9 mouse cellular contexts compared by ENCODE assay signal in the genomic region with DNA sequence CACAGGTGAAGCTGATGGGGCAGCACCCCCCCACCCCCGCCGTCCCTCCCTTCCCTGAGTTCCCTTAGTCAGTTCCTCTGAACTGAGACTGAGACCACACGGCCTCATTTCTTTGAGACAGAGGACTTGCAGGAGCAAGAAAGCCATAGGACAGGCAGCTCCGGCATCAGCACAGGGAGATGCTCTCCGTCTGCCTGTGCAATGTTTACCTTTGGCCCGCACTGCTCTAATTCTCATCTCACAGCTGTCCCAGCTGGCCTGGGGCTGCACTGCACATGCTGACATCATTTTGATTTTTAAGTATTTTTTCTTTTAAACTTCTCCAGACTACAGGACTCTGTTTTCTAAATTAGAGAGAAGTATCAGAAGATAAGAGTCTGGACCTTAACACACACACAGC. TPM values are rescaled to one million over a fixed set of nuclear protein-coding genes. Genes with fewer than 3 reads are reported as not detected.
DNase-seq lines count a peak whose midpoint lies in the region; ATAC-seq and TF ChIP-seq lines count a peak whose summit lies in the region.
"Had no signal": no experiment of that assay in that cellular context is flagged by ENCODE, and none has a peak within 500 bp of the region (broad histone marks: within the 10 kb centered on the region; RNA-seq: fewer than 3 reads in every experiment).

No protein-coding gene starts in this region.

- WGBS in lung, embryonic 16.5 days = 6% methylated on average over 6 of the region's 6 CpGs
- 16% methylated on average over 6 of the region's 6 CpGs for WGBS in lung, adult 2 months
- WGBS in forebrain, embryonic 10.5 days = 57% methylated on average over 6 of the region's 6 CpGs
- WGBS in limb, embryonic 15.5 days = 23% methylated on average over 6 of the region's 6 CpGs
- WGBS in stomach, embryonic 16.5 days = 4% methylated on average over 6 of the region's 6 CpGs

- TF ChIP-seq POLR2A in lung, adult 2 months (IDR thresholded peaks at IDR 0.05; ENCODE audit: borderline replicate concordance, extremely low read depth, low read depth, low read length) = no peak

- H3K9me3 ChIP-seq in lung, embryonic 16.5 days (ENCODE audit: control insufficient read depth, low read length) = no peaks in the 10 kb centered on the region
- H3K9me3 ChIP-seq in forebrain, embryonic 10.5 days = no peaks in the 10 kb centered on the region
- no peaks in the 10 kb centered on the region for H3K9me3 ChIP-seq in limb, embryonic 15.5 days
- H3K9me3 ChIP-seq in stomach, embryonic 16.5 days (replicated peaks; ENCODE audit: control insufficient read depth, low read length) = no peaks in the 10 kb centered on the region

- peak overlapping the region; percentile 59 for H3K9ac ChIP-seq in lung, embryonic 16.5 days (ENCODE audit: low read length)
- no peak overlapping the region for H3K9ac ChIP-seq in limb, embryonic 15.5 days
- peak overlapping the region; percentile 60 for H3K9ac ChIP-seq in stomach, embryonic 16.5 days (ENCODE audit: low read length)

- peaks cover 35% of the 10 kb centered on the region for H3K36me3 ChIP-seq in lung, embryonic 16.5 days (ENCODE audit: control insufficient read depth, insufficient read depth, low read length)
- peaks cover 55% of the 10 kb centered on the region for H3K36me3 ChIP-seq in forebrain, embryonic 10.5 days (replicated peaks)
- peaks cover 36% of the 10 kb centered on the region for H3K36me3 ChIP-seq in limb, embryonic 15.5 days
- peaks cover 16% of the 10 kb centered on the region; the same call in 1 of the 2 replicates for H3K36me3 ChIP-seq in stomach, embryonic 16.5 days (ENCODE audit: control insufficient read depth, insufficient read depth, low read length)

- DNase-seq in lung, adult 2 months = no peak
- no peak for DNase-seq in forebrain, embryonic 10.5 days (ENCODE audit: extremely low spot score, low spot score)
- DNase-seq in frontal cortex, postnatal 10 days (ENCODE audit: low spot score in 2 of 2) = no peak
- no peak for DNase-seq in cerebellum, postnatal 36 days
- DNase-seq: kidney, postnatal 14 days had no signal

- ATAC-seq in lung, embryonic 16.5 days (ENCODE audit: low read depth) = no peak
- ATAC-seq in limb, embryonic 15.5 days (ENCODE audit: insufficient number of reproducible peaks, low FRiP score, low TSS enrichment, low read depth) = no peak
- ATAC-seq in stomach, embryonic 16.5 days (ENCODE audit: insufficient read depth, low FRiP score) = no peak
- no peak for ATAC-seq in megakaryocyte-erythroid progenitor cell, adult 5-6 weeks (replicated peaks; ENCODE audit: low FRiP score, low TSS enrichment, poor library complexity, severe bottlenecking)

- no peaks in the 10 kb centered on the region for H3K27me3 ChIP-seq in lung, embryonic 16.5 days (ENCODE audit: control insufficient read depth, insufficient read depth, low read depth, low read length)
- H3K27me3 ChIP-seq in forebrain, embryonic 10.5 days (ENCODE audit: poor library complexity, severe bottlenecking) = no peaks in the 10 kb centered on the region
- H3K27me3 ChIP-seq in limb, embryonic 15.5 days = no peaks in the 10 kb centered on the region
- H3K27me3 ChIP-seq in stomach, embryonic 16.5 days (ENCODE audit: control insufficient read depth, insufficient read depth, low read length) = no peaks in the 10 kb centered on the region

- peak overlapping the region; percentile 54 for H3K4me3 ChIP-seq in lung, embryonic 16.5 days (ENCODE audit: low read length)
- no peak overlapping the region for H3K4me3 ChIP-seq in lung, adult 2 months (replicated peaks; ENCODE audit: extremely low read depth, low read depth, low read length)
- peak overlapping the region; percentile 87 for H3K4me3 ChIP-seq in forebrain, embryonic 10.5 days
- peak overlapping the region; percentile 81 for H3K4me3 ChIP-seq in limb, embryonic 15.5 days
- peak overlapping the region; percentile 70 for H3K4me3 ChIP-seq in stomach, embryonic 16.5 days (replicated peaks; ENCODE audit: low read length)

- no peak overlapping the region for H3K27ac ChIP-seq in lung, embryonic 16.5 days (ENCODE audit: low read length)
- H3K27ac ChIP-seq in forebrain, embryonic 10.5 days = no peak overlapping the region
- H3K27ac ChIP-seq in limb, embryonic 15.5 days = no peak overlapping the region
- H3K27ac ChIP-seq in stomach, embryonic 16.5 days (ENCODE audit: low read length) = no peak overlapping the region

- peaks cover 12% of the 10 kb centered on the region for H3K4me1 ChIP-seq in lung, embryonic 16.5 days (replicated peaks; ENCODE audit: control insufficient read depth, insufficient read depth, low read length)
- H3K4me1 ChIP-seq in lung, adult 2 months (ENCODE audit: control insufficient read depth, insufficient read depth, low read length) = peaks cover 10% of the 10 kb centered on the region
- H3K4me1 ChIP-seq in forebrain, embryonic 10.5 days = peaks cover 37% of the 10 kb centered on the region
- peaks cover 21% of the 10 kb centered on the region for H3K4me1 ChIP-seq in limb, embryonic 15.5 days
- peaks cover 22% of the 10 kb centered on the region for H3K4me1 ChIP-seq in stomach, embryonic 16.5 days (ENCODE audit: control insufficient read depth, insufficient read depth, low read length)

- TF ChIP-seq CTCF in lung, adult 2 months (IDR thresholded peaks at IDR 0.05; ENCODE audit: insufficient read depth, low read length) = no peak

- peak overlapping the region; percentile 60 for H3K4me2 ChIP-seq in lung, embryonic 16.5 days (ENCODE audit: low read depth, low read length)
- H3K4me2 ChIP-seq in limb, embryonic 15.5 days = peak overlapping the region; percentile 89
- H3K4me2 ChIP-seq in stomach, embryonic 16.5 days (ENCODE audit: low read depth, low read length) = peak overlapping the region; percentile 83

RNA-seq across cellular contexts. Expression of a gene that starts 2.5 kb away (rescaled TPM):
- 75.8 and 85.1 TPM in 2 replicates for polyA plus RNA-seq in lung, embryonic 16.5 days (2015; fragmentation: Nextera tagmentation; extraction: Ambion mirVana)
- polyA plus RNA-seq in lung, adult 2 months (2012; rRNA removed) = 0.98 and 1.1 TPM in 2 replicates
- polyA plus RNA-seq in forebrain, embryonic 10.5 days (2016; fragmentation: Nextera tagmentation; extraction: Ambion mirVana) = 113 and 132 TPM in 2 replicates
- 51.6 and 55.6 TPM in 2 replicates for polyA plus RNA-seq in limb, embryonic 15.5 days (2015; fragmentation: Nextera tagmentation; extraction: Ambion mirVana)
- 49.4 and 53.7 TPM in 2 replicates for polyA plus RNA-seq in stomach, embryonic 16.5 days (2015; fragmentation: Nextera tagmentation; extraction: Ambion mirVana)
- 91.9 and 94.5 TPM in 2 replicates for total RNA-seq in megakaryocyte-erythroid progenitor cell, adult 5-6 weeks (2014; fragmentation: Nextera tagmentation)
- 39.0 and 49.5 TPM in 2 replicates for total RNA-seq in megakaryocyte-erythroid progenitor cell, adult 5-6 weeks (2017)

RNA-seq across cellular contexts. Expression of a gene that starts 20.8 kb away (rescaled TPM):
- polyA plus RNA-seq in lung, embryonic 16.5 days (2015; fragmentation: Nextera tagmentation; extraction: Ambion mirVana) = 14.1 and 15.7 TPM in 2 replicates
- 2.4 TPM in 2 replicates for polyA plus RNA-seq in lung, adult 2 months (2012; rRNA removed)
- polyA plus RNA-seq in forebrain, embryonic 10.5 days (2016; fragmentation: Nextera tagmentation; extraction: Ambion mirVana) = 10.9 and 12.6 TPM in 2 replicates
- 13.9 and 15.1 TPM in 2 replicates for polyA plus RNA-seq in limb, embryonic 15.5 days (2015; fragmentation: Nextera tagmentation; extraction: Ambion mirVana)
- polyA plus RNA-seq in stomach, embryonic 16.5 days (2015; fragmentation: Nextera tagmentation; extraction: Ambion mirVana) = 12.9 and 14.2 TPM in 2 replicates
- 13.1 and 16.3 TPM in 2 replicates for total RNA-seq in megakaryocyte-erythroid progenitor cell, adult 5-6 weeks (2014; fragmentation: Nextera tagmentation)
- 24.3 and 49.2 TPM in 2 replicates for total RNA-seq in megakaryocyte-erythroid progenitor cell, adult 5-6 weeks (2017)

Comparison
In these comparisons a context has a peak if more than half of its experiments do, and no peak if none do; other contexts are left out.
1. RNA of a gene that starts 2.5 kb away (polyA plus RNA-seq): 113 to 132 TPM in forebrain, embryonic 10.5 days, 75.8 to 85.1 TPM in lung, embryonic 16.5 days, 51.6 to 55.6 TPM in limb, embryonic 15.5 days and 49.4 to 53.7 TPM in stomach, embryonic 16.5 days; 0.98 to 1.1 TPM in lung, adult 2 months; every median in the first group is over 10 times any median in the second.
2. Peak in every context shown above with its lines, with median percentiles within 50 percentile points of each other: H3K4me2 ChIP-seq.